Mouse (Mus musculus) midbrain, postnatal 0 days (tissue): ENCODE measurements at regions not wholly inside any gene's neighbourhood (a gene's known extent, or its start where the extent isn't known, plus 50 kb on each side); places are given as distances from the start of the nearest gene placed in this dataset.

Source experiments
- ATAC-seq: fragments of 200-750 bp; cut with Nextera tagmentation; 2 replicates; pipeline ENCODE4 v1.8.0; 2017; ENCODE audit warnings: moderate number of reproducible peaks, mild to moderate bottlenecking, moderate TSS enrichment, moderate library complexity; ENCODE audit not compliant: low FRiP score
- DNase-seq: peaks from one replicate; pipeline ENCODE4 v3.0.0-alpha.2; 2015; ENCODE audit warnings: low spot score
- H3K27ac ChIP-seq: fragments of 300-500 bp; sonication (generic); 2 replicates; pipeline ENCODE4 v1.5.1; 2014; ENCODE audit warnings: low read depth, mild to moderate bottlenecking, low read length, mixed read lengths
- H3K27me3 ChIP-seq: fragments of 300-500 bp; sonication (generic); 2 replicates; pipeline ENCODE4 v1.6.1; 2014; ENCODE audit warnings: low read length, control low read depth, mixed read lengths; ENCODE audit not compliant: insufficient read depth
- H3K36me3 ChIP-seq: fragments of 300-500 bp; sonication (generic); 2 replicates; pipeline ENCODE4 v1.6.1; 2014; ENCODE audit warnings: low read length, control low read depth, mixed read lengths; ENCODE audit not compliant: insufficient read depth
- H3K4me1 ChIP-seq: fragments of 300-500 bp; sonication (generic); 2 replicates; pipeline ENCODE4 v1.6.1; 2014; ENCODE audit warnings: mild to moderate bottlenecking, control low read depth, antibody characterized with exemption, low read length, mixed read lengths; ENCODE audit not compliant: insufficient read depth
- H3K4me2 ChIP-seq: fragments of 300-500 bp; sonication (generic); 2 replicates; pipeline ENCODE4 v1.6.1; 2014; ENCODE audit warnings: low read depth, mild to moderate bottlenecking, low read length, mixed read lengths; ENCODE audit not compliant: poor library complexity, severe bottlenecking
- H3K4me3 ChIP-seq: fragments of 300-500 bp; sonication (generic); 2 replicates; pipeline ENCODE4 v1.5.1; 2014; ENCODE audit warnings: low read depth, mild to moderate bottlenecking, low read length, moderate library complexity
- H3K9ac ChIP-seq: fragments of 300-500 bp; sonication (generic); replicated peaks from 2 replicates; pipeline ENCODE4 v1.6.1; 2014; ENCODE audit warnings: mild to moderate bottlenecking, low read length, moderate library complexity, mixed read lengths; ENCODE audit not compliant: poor library complexity, severe bottlenecking
- H3K9me3 ChIP-seq: fragments of 300-500 bp; sonication (generic); 2 replicates; pipeline ENCODE4 v1.6.1; 2016; ENCODE audit warnings: low read length, control low read depth
- CTCF ChIP-seq: IDR thresholded peaks from 2 replicates; pipeline ENCODE4 v1.5.1; 2016; ENCODE audit warnings: antibody characterized with exemption, mild to moderate bottlenecking
- WGBS: fragments of 180-500 bp; shearing (Covaris S2); extraction: QIAGEN DNeasy Blood & Tissue Kit; methylation state at CpG from one replicate; pipeline ENCODE4 v1.1.7; 2014; 5-methylcytosine and 5-hydroxymethylcytosine counted together

- H3K27me3 ChIP-seq, result no peaks in the 10 kb centered on the region
- no peak overlapping the region for H3K4me2 ChIP-seq
- no peak overlapping the region for H3K27ac ChIP-seq
- no peaks in the 10 kb centered on the region for H3K4me1 ChIP-seq
- 86% methylated on average over 2 of the region's 2 CpGs for WGBS
- no peak for DNase-seq
- no peak overlapping the region for H3K4me3 ChIP-seq
- no peak overlapping the region for H3K9ac ChIP-seq
- no peaks in the 10 kb centered on the region for H3K36me3 ChIP-seq
- H3K9me3 ChIP-seq, result no peaks in the 10 kb centered on the region
- ATAC-seq, result no peak
- no peak for TF ChIP-seq CTCF
Measured at GRCm38 (mm10) chr12:94057767-94058166, 1634.3 kb upstream of the Flrt2 start.

- no peak overlapping the region for H3K4me2 ChIP-seq
- H3K4me3 ChIP-seq, result no peak overlapping the region
- H3K27ac ChIP-seq, result no peak overlapping the region
- H3K4me1 ChIP-seq, result no peaks in the 10 kb centered on the region
- DNase-seq (no peak), ATAC-seq (no peak)
- 88% methylated on average over 6 of the region's 6 CpGs for WGBS
- no peak overlapping the region for H3K9ac ChIP-seq
- H3K36me3 ChIP-seq, result no peaks in the 10 kb centered on the region
- peak; percentile 50 for TF ChIP-seq CTCF
- H3K9me3 ChIP-seq, result no peaks in the 10 kb centered on the region
- H3K27me3 ChIP-seq, result no peaks in the 10 kb centered on the region
Measured at GRCm38 (mm10) chr12:94059641-94060040, 1632.4 kb upstream of the Flrt2 start.

- Histone ChIP-seq H3K9me3 (no peaks in the 10 kb centered on the region), H3K9ac (no peak overlapping the region), H3K4me2 (no peak overlapping the region), H3K4me3 (no peak overlapping the region), H3K27ac (no peak overlapping the region), H3K27me3 (no peaks in the 10 kb centered on the region), H3K4me1 (no peaks in the 10 kb centered on the region), H3K36me3 (no peaks in the 10 kb centered on the region)
- no peak for TF ChIP-seq CTCF
- ATAC-seq, result no peak
- peak; percentile 53 for DNase-seq
- 71% methylated on average over 2 of the region's 2 CpGs for WGBS
Measured at GRCm38 (mm10) chr12:94060336-94060735, 1631.7 kb upstream of the Flrt2 start.

GRCm38 (mm10) chr12:94066444-94067152 lies 1625.4 kb upstream of the Flrt2 start:
- no peaks in the 10 kb centered on the region for H3K4me1 ChIP-seq
- H3K9ac ChIP-seq, result no peak overlapping the region
- no peaks in the 10 kb centered on the region for H3K9me3 ChIP-seq
- H3K27ac ChIP-seq, result no peak overlapping the region
- H3K4me3 ChIP-seq, result no peak overlapping the region
- no peak overlapping the region for H3K4me2 ChIP-seq
- 67% methylated on average over 9 of the region's 9 CpGs for WGBS
- DNase-seq, result peak; percentile 23
- no peaks in the 10 kb centered on the region for H3K27me3 ChIP-seq
- no peaks in the 10 kb centered on the region for H3K36me3 ChIP-seq
- ATAC-seq, result no peak
- no peak for TF ChIP-seq CTCF

DNA sequence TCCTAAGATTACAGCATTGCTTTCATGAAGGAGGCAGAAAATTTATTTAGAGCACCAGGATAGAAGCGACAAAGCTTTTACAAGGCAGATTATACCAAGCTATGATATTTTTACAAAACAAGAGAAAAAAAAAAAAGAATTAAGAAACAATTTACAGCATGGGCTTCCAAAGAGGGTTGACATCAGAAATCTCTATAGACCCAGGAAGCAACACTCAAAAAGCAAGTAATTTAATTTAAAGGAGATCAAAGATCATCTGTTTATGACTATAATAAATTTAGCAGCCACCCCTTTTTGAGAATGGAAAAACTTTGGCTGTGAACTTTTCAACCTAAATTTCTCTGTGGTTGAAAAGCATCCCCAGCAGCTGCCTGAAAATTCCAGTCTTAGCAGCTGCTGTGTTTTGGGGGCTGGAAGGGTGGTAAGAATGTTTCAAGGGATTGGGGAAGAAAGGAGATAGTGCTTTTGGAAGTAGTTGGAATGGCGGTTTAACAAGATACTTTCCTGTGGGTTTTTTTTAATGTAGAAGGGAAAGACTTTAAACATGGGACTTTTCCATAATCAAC lies 1621.0 kb upstream of the Flrt2 start:
- Histone ChIP-seq H3K4me1 (no peaks in the 10 kb centered on the region), H3K9me3 (no peaks in the 10 kb centered on the region), H3K9ac (no peak overlapping the region), H3K27ac (no peak overlapping the region), H3K4me2 (no peak overlapping the region), H3K36me3 (no peaks in the 10 kb centered on the region), H3K27me3 (no peaks in the 10 kb centered on the region), H3K4me3 (no peak overlapping the region)
- 88% methylated on average over 2 of the region's 2 CpGs for WGBS
- ATAC-seq, result no peak
- no peak for DNase-seq
- no peak for TF ChIP-seq CTCF

DNA sequence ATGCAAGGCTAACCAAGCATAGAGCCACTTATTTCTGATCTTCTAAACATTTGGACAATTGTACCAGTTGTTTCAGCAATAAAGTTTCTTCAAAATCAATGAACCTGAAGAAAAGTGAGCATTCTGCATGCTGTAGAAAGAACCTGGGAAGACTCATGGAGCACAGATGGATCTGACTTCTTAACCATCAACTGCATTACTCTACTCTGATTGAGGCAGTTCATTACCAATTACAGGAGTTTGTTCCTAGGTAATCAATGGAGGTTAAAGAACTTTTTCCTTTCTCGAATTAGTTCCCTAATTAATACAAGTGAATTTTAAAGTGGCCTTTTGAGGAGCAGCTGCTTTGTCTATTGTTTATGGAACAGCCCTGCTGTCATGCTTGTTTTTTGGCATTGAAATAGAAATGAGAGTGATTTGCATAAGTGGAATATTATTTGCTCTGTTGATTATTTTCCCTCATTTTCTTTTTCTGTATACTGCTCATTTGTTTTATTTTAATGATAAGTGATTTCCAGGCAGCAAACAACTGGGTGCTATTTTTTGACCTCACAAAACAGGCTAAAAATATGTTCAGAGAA lies 1586.4 kb upstream of the Flrt2 start:
- WGBS, result 25% methylated on average over 1 of the region's 1 CpGs
- no peaks in the 10 kb centered on the region for H3K4me1 ChIP-seq
- no peak for ATAC-seq

More for the DNA sequence above, 1586.4 kb upstream of the Flrt2 start:
- Histone ChIP-seq H3K36me3 (no peaks in the 10 kb centered on the region), H3K9me3 (no peaks in the 10 kb centered on the region), H3K4me2 (no peak overlapping the region), H3K4me3 (no peak overlapping the region), H3K9ac (no peak overlapping the region), H3K27me3 (no peaks in the 10 kb centered on the region), H3K27ac (no peak overlapping the region)
- DNase-seq, result no peak
- TF ChIP-seq CTCF, result no peak
